Mouse (Mus musculus): ENCODE results near the gene Zfp750. TPM values are rescaled to one million over a fixed set of nuclear protein-coding genes. Genes with fewer than 3 reads are reported as not detected.

Gene Zfp750
- polyA plus RNA-seq, 1 experiment from 2014 or later, result 0.54 TPM

DNA sequence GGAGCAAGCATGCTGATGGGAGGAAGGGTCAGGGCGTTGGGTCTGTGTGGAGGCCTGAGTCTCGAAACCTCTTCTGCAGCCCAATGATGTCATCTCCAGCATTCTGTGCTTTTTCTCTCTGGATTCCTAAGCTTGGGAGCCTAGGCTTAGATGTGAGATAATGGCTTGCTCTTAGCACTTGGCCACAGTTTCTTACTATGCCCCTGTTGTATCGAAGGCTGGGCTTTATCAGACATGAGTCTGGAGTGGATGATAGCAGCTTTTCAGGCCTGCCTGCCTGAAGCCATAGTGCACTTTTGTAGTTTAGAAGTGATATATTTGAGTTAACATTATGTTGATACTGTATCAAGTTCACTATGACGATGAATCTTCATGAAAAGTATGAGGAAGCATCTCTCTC is 17.6 kb downstream of the Zfp750 start:
- Histone ChIP-seq H3K27ac (replicated peaks) (no peak overlapping the region), H3K27me3 (no peaks in the 10 kb centered on the region), H3K9me3 (no peaks in the 10 kb centered on the region), H3K36me3 (peaks cover 62% of the 10 kb centered on the region), H3K4me2 (replicated peaks) (no peak overlapping the region), H3K9ac (replicated peaks) (no peak overlapping the region), H3K4me3 (no peak overlapping the region), H3K4me1 (no peaks in the 10 kb centered on the region)
- ATAC-seq (ENCODE audit: low FRiP score, low read depth), result no peak
- 92% methylated on average over 4 of the region's 4 CpGs for WGBS

DNA sequence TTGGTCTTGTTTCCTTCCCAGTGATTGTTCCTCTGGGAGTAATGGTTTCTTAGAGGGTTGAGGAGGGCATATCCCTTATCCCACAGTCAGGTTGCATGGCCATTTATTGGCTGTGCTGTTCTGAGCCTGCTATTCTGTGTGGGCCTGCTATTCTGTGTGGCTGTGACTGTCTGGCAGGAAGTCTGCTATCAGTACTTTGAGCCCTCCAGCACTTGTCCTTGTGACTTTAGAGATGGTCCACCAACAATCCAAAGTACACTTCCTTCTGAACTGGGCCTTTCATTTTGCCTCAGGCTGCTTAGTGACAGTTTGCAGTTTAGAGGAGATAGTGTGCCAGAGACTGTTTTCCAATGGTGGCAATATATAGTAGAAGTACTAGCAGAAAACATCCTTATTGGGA is 18.5 kb downstream of the Zfp750 start:
- H3K36me3 ChIP-seq, result peaks cover 61% of the 10 kb centered on the region

DNA sequence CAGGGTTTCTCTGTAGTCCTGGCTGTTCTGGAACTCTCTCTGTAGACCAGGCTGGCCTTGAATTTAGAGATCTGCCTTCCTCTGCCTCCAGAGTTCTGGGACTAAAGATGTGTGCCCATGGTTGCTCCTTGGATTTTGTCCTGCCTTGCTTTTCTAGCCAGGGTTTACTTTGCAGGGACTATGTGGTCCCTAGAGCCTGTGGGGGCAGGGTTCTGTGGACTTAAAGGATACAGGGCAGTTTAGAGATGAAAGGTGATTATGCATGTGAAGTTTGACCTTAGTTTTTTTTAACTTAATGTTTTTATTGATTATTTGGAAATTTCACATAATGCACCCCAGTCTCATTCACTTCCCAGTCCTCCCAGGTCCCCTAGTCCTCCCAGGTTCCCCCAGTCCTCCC is 28.5 kb downstream of the Zfp750 start:
- H3K4me1 ChIP-seq, result no peaks in the 10 kb centered on the region
- no peak overlapping the region for H3K4me2 ChIP-seq (replicated peaks)
- H3K27me3 ChIP-seq, result no peaks in the 10 kb centered on the region
- no peak overlapping the region for H3K4me3 ChIP-seq
- H3K9ac ChIP-seq (replicated peaks), result no peak overlapping the region
- no peak overlapping the region for H3K27ac ChIP-seq (replicated peaks)
- no peak for ATAC-seq (ENCODE audit: low FRiP score, low read depth)
- peaks cover 19% of the 10 kb centered on the region for H3K36me3 ChIP-seq
- H3K9me3 ChIP-seq, result no peaks in the 10 kb centered on the region

More for the DNA sequence above, 18.5 kb downstream of the Zfp750 start:
- Histone ChIP-seq H3K4me1 (no peaks in the 10 kb centered on the region), H3K4me3 (no peak overlapping the region), H3K9ac (replicated peaks) (no peak overlapping the region), H3K4me2 (replicated peaks) (no peak overlapping the region), H3K27ac (replicated peaks) (no peak overlapping the region), H3K9me3 (no peaks in the 10 kb centered on the region), H3K27me3 (no peaks in the 10 kb centered on the region)
- ATAC-seq (ENCODE audit: low FRiP score, low read depth), result no peak

DNA sequence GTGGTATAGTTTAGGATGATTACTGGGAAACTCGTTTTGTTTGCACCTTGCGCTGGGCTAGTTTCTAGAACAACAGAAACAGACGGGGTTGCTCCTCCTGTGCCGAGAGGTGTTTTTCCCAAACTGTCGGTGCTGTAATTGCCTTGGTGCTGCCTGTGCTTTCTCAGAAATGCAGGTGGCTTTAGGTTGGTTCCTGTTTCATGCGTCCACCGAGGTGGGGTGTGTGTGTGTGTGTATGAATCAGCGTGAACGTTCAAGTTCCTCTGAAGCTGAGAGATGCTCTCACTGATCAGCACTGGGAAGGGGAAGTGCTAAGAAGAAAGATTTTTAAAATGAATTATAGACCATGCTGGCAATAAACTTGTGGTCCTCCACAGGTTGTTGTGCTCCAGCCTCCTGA is 33.3 kb downstream of the Zfp750 start:
- no peak for ATAC-seq (ENCODE audit: low FRiP score, low read depth)
- Histone ChIP-seq H3K27me3 (no peaks in the 10 kb centered on the region), H3K4me3 (no peak overlapping the region), H3K4me1 (no peaks in the 10 kb centered on the region), H3K36me3 (0 out of 2 replicates have a peak, but pooled peaks cover 12% of the 10 kb centered on the region), H3K9ac (replicated peaks) (no peak overlapping the region), H3K9me3 (no peaks in the 10 kb centered on the region), H3K27ac (replicated peaks) (no peak overlapping the region), H3K4me2 (replicated peaks) (no peak overlapping the region)
- WGBS, result 94% methylated on average over 9 of the region's 9 CpGs

DNA sequence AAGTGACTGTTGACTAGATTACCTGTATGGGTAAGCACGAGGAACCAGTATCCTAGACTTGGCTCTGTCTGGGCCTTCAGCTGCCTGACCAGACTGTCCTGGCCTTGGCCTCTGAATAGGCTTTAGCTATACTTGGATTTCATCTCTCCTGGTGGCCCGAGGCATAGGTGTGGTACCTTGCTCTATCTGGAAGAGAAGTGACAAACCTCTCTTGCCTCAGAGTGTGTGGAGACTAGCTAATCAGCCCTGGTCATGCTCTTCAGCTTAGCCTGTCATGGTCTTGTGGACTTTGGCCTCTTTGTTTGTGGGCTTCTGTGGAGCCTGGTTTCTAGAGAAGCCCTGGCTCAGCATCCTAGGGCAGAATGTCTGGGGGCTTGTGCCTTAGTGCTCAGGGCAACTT is 38.0 kb downstream of the Zfp750 start:
- ATAC-seq (ENCODE audit: low FRiP score, low read depth), result no peak
- no peaks in the 10 kb centered on the region for H3K4me1 ChIP-seq
- H3K36me3 ChIP-seq, result peaks cover 22% of the 10 kb centered on the region
- 92% methylated on average over 2 of the region's 2 CpGs for WGBS
- no peak overlapping the region for H3K4me3 ChIP-seq
- H3K9ac ChIP-seq (replicated peaks), result no peak overlapping the region
- no peaks in the 10 kb centered on the region for H3K9me3 ChIP-seq
- no peaks in the 10 kb centered on the region for H3K27me3 ChIP-seq
- no peak overlapping the region for H3K4me2 ChIP-seq (replicated peaks)
- no peak overlapping the region for H3K27ac ChIP-seq (replicated peaks)

DNA sequence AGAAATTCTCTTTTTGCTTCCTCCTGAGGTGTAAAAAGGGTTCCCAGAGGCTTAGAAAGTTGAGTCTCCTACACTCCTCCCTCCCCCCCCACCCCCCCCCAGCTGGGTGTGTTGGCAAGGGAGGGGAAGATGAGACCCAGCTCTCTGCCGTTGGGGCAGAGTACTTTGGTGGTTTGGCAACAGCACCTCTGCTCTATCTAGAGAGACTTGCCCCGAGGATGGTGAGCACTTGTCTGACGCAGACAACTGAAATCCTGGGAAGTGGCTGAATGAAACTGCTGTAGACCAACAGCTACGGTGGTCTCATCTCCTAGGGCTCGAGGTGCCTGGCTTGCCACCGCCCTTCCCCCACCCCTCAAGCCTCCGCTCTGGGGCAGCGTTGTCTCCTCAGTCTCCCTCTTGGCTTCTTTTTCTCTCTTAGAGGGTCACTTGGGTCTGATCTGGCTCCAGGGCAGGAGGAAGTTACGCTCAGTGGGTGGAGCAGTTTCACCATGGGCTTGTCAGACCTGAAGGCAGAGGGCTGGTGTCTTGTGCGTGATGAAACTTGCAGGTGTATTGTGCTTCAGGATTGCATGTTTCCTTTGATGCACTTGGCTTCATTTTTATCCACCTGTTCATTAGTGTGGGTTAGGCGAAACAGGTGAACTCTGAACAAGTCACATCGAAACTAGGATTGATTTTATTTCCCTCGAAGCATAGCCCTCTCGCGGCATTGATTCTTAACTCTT is 39.5 kb downstream of the Zfp750 start:
- no peaks in the 10 kb centered on the region for H3K4me1 ChIP-seq
- H3K36me3 ChIP-seq, result peaks cover 30% of the 10 kb centered on the region
- WGBS, result 88% methylated on average over 15 of the region's 15 CpGs
- H3K9ac ChIP-seq (replicated peaks), result no peak overlapping the region
- no peak for ATAC-seq (ENCODE audit: low FRiP score, low read depth)
- H3K4me2 ChIP-seq (replicated peaks), result no peak overlapping the region
- H3K4me3 ChIP-seq, result no peak overlapping the region
- H3K9me3 ChIP-seq, result no peaks in the 10 kb centered on the region
- no peaks in the 10 kb centered on the region for H3K27me3 ChIP-seq
- H3K27ac ChIP-seq (replicated peaks), result no peak overlapping the region

DNA sequence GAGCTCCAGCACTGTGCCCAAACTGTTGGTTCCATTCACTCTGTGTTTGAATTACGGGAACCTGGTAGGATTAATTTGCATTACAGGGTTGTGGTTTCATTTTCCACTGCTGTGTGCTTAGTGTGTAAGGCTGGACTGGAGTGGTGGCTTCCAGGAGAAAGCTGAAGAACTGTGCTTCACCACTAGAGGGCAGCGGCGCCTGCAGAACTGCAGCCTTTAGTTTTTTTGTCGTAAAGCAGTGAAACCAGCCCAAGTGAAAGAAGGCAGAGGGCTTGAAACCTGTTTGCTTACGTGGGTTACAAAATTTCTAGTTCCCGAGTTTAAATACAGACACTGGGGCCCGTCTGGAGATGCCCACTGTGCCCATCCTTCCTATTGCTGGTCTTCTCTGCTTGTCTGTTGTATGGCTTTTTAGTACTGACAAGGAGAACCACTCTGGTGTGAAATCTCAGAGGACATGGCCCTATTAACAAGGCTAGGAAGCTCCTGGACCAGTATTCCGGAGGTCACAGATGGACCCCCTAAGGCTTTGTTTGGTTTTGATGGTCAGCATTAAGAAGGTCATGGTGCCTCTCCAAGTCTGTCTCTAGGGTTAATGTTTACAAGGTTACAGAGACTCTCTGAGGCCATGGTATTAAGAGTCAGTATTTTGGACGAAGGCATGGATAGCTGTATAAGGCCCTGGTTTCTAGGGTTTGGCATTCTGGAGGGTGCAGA is 43.3 kb downstream of the Zfp750 start:
- H3K9ac ChIP-seq (replicated peaks), result no peak overlapping the region
- WGBS, result 34% methylated on average over 9 of the region's 9 CpGs
- no peak overlapping the region for H3K4me3 ChIP-seq
- peaks cover 24% of the 10 kb centered on the region for H3K36me3 ChIP-seq
- ATAC-seq (ENCODE audit: low FRiP score, low read depth), result no peak
- H3K9me3 ChIP-seq, result no peaks in the 10 kb centered on the region
- no peak overlapping the region for H3K27ac ChIP-seq (replicated peaks)
- H3K4me1 ChIP-seq, result no peaks in the 10 kb centered on the region
- H3K4me2 ChIP-seq (replicated peaks), result no peak overlapping the region
- H3K27me3 ChIP-seq, result no peaks in the 10 kb centered on the region

DNA sequence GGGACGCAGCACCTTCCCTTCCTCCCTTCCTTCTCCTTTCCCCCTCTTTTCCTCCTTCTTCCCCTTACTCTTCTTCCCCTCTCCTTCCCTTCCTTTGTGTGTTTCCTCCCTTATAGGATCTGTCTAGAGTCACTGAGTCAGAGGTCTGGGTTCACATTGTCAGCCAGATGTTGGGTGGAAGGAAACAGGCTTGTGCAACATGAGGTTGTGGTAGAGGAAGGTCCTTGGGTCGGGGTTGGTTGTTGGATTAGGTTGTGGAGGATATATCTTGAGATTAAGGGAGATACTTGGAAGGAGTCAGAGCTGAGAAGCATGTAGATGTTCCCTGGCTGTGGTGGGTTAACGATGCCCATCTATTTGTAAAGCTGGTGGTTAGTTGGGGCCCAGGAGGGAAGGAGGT is 44.3 kb downstream of the Zfp750 start:
- H3K9ac ChIP-seq (replicated peaks), result no peak overlapping the region
- H3K9me3 ChIP-seq, result no peaks in the 10 kb centered on the region
- no peak for ATAC-seq (ENCODE audit: low FRiP score, low read depth)
- H3K4me1 ChIP-seq, result no peaks in the 10 kb centered on the region
- H3K27ac ChIP-seq (replicated peaks), result no peak overlapping the region
- peaks cover 28% of the 10 kb centered on the region for H3K36me3 ChIP-seq
- H3K4me3 ChIP-seq, result no peak overlapping the region
- no peaks in the 10 kb centered on the region for H3K27me3 ChIP-seq
- 93% methylated on average over 3 of the region's 3 CpGs for WGBS
- no peak overlapping the region for H3K4me2 ChIP-seq (replicated peaks)

DNA sequence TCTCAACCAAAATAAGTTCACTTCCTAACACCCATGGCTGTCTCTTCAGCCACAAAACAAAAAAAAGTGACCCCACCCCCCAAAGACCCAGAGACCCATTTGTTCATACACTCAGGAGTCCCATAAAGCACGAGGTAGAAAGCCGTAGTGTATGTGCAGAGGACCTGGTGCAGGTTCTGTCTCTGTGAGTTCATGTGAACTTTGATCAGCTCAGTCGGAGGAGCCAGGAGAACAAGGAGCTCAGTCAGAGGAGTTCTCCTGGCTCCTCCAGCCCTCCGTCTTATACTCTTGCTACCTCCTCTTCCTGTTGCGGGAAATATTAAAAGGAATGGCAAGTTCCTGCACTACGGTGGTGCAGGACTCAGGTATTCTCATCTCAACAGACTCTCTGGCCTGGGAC is 51.7 kb downstream of the Zfp750 start:
- Histone ChIP-seq H3K4me1 (no peaks in the 10 kb centered on the region), H3K4me3 (no peak overlapping the region), H3K27ac (replicated peaks) (no peak overlapping the region), H3K4me2 (replicated peaks) (no peak overlapping the region), H3K36me3 (peaks cover 42% of the 10 kb centered on the region), H3K9ac (replicated peaks) (no peak overlapping the region), H3K9me3 (no peaks in the 10 kb centered on the region), H3K27me3 (no peaks in the 10 kb centered on the region)
- 90% methylated on average over 6 of the region's 6 CpGs for WGBS
- no peak for ATAC-seq (ENCODE audit: low FRiP score, low read depth)

Other genes starting within 250 kb of the Zfp750 start
- 81.2 and 81.8 TPM in 2 replicates for gene Wdr45b, start 164.9 kb downstream of the Zfp750 start, polyA plus RNA-seq (2016; fragmentation: Nextera tagmentation; extraction: Ambion mirVana)
- 3.1 and 4.2 TPM in 2 replicates for gene Rab40b, start 131.1 kb downstream of the Zfp750 start, polyA plus RNA-seq (2016; fragmentation: Nextera tagmentation; extraction: Ambion mirVana)
- gene Fn3krp, start 97.9 kb downstream of the Zfp750 start, polyA plus RNA-seq (2016; fragmentation: Nextera tagmentation; extraction: Ambion mirVana), result 9.2 and 10.7 TPM in 2 replicates
- gene Fn3k, start 84.4 kb downstream of the Zfp750 start, polyA plus RNA-seq (2016; fragmentation: Nextera tagmentation; extraction: Ambion mirVana), result 2.3 and 3.4 TPM in 2 replicates
- gene Tbcd, start 67.4 kb downstream of the Zfp750 start, polyA plus RNA-seq (2016; fragmentation: Nextera tagmentation; extraction: Ambion mirVana), result 57.9 and 58.4 TPM in 2 replicates
- gene B3gntl1, start 153.8 kb upstream of the Zfp750 start, polyA plus RNA-seq (2016; fragmentation: Nextera tagmentation; extraction: Ambion mirVana), result 6.9 and 8.3 TPM in 2 replicates
- gene Metrnl, start 182.2 kb upstream of the Zfp750 start, polyA plus RNA-seq (2016; fragmentation: Nextera tagmentation; extraction: Ambion mirVana), result 8.7 and 12.4 TPM in 2 replicates

Data from midbrain, embryonic 12.5 days (tissue).